Mouse (Mus musculus): Measurements from ENCODE around the gene Nbr1.
"Not testable (repeated sequence)": the region's sequence is repeated elsewhere in the genome, so short reads cannot be mapped to it uniquely, and the experiment has no call there.

Gene Nbr1

DNA sequence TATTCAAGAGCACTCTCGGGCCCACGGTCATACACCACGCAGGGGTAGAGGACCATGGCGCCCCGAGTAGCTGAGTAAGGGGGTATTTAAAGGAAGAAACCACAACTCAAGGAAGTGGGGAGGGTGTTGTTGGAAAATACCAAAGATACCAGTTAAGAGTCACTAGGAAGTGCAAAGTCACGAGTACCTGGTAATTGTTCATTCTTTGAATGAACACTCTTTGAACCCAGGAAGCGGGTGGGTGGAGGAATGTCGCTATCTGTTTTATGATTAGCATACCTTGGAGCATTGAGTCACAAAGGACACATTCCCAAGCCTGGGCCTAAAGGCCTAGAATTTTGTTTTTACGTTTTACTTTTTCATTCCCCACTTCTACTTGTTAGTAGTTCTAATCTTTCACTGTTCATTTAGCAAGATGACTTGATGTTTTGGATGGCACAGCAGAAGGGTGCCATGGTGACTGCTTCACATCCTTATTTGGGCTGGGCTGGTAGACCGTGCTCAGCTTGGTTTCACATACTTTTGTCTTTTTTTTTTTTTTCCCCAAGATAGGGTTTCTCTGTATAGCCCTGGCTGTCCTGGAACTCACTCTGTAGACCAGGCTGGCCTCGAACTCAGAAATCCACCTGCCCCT, 68.2 kb downstream of the Nbr1 start:
- not testable (repeated sequence) for DNase-seq (ENCODE audit: low spot score)

DNA sequence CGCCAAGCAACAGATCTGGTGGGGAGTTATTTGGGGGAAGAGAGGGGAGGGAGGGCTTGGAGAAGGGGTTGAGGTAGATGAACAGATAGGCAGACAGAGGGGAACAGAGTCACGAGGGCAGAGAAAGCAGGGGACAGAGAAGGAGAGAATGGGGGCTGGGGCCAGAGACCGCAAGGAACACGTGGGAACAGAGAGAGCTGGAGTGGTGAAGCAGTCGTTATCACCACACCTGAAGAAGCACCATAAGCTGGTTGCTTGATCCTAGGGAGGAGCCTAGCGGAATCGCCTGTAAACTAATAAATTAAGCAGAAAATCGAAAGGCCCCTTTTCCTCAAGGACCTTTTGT, 74.7 kb downstream of the Nbr1 start:
- DNase-seq (ENCODE audit: low spot score), result no peak

DNA sequence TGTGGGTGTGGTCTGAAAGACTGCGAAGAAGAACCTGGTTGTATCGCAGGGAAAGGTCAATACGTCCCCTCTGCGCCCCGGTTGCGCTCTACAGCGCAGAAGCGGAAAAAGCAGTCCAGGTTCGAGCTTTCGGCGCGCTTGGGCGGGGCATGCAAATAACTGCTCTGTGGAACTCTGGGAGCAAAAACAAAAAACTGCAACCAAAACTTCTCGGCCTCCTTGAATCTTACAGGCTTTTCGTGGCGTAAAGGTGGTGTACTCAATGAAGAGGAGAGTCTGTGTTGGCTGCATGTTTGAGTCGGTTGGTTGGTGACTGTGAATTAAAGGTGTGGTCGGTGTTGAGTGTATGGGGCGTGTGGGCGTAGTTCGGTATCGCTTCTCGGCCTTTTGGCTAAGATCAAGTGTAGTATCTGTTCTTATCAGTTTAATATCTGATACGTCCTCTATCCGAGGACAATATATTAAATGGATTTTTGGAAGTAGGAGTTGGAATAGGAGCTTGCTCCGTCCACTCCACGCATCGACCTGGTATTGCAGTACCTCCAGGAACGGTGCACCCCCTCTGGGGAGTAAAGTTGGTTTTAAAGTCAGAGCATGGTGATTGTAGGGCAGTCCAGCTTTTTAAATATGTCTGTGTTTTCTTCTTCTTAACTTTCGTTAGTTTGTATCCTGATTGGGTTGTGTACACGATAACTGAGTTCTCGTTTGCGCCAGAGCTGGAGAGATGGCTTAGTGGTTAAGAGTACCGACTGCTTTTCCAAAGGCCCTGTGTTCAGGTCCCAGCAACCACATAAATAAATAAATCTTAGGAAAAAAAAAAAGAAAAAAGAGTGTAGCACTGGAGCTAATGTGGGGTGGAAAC, 75.3 kb downstream of the Nbr1 start, which contains the start of gene Rdm1:
Gene Rdm1 (plus strand): TSS at position 201 of the 862 bp plus-strand sequence.
- DNase-seq (ENCODE audit: low spot score), result peak; percentile 76

DNA sequence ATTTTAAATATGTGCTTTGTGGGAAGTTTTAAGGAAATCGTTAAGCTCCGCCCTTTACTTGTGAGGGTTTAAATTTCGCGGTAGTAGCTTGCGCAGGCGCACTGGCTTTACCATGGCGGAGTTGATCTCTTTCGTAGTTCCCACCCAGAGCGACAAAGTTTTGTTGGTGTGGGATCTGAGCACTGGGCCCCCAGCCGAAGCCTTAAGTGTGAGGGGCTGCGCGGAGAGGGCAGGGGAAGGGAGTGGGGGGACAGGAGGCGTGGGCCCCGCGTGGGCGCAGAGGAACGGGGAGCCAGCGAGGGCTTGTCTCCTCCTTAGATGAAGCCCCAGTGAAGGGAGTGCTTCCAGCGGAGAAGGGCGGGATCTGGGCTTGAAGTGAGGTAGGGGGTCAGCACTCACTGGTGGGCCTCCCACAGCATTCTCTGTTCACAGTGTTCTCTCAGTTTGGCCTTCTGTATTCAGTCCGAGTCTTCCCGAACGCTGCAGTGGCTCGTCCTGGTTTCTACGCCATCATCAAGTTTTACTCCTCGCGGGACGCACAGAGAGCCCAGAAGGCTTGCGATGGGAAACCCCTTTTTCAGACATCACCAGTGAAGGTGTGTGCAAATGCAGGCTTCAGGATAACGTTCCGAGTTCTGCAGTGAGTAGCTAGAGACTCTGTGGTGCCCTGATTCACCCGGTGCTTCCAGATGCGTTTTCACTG, 76.1 kb downstream of the Nbr1 start:
- peak; percentile 82 for DNase-seq (ENCODE audit: low spot score)

DNA sequence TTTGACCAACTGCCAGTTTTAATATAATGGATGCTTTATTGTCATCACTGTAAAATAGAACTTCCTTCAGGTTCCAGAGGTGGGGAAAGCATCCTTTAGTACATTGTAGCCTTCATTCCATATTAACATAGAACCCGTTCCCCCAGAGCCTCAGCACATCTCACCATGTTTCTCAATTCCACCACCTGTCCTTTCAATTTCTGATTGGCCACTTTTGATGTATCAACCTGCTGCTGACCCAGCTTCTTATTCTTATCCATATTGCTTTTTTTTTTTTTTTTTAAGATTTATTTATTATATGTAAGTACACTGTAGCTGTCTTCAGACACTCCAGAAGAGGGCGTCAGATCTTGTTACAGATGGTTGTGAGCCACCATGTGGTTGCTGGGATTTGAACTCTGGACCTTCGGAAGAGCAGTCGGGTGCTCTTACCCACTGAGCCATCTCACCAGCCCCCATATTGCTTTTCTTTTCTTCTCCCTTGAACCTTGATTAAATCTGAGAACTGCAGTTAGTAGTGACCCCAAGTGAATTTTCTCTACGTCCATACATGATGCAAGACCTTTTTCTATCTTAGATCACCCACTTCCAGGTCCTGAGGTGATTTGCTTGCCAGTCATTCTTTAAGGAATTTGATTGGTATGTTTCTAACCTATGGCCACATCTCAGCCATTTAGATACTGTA, 76.9 kb downstream of the Nbr1 start:
- not testable (repeated sequence) for DNase-seq (ENCODE audit: low spot score)
